ENCODE assay signal across 8 mouse cellular contexts in the genomic region with DNA sequence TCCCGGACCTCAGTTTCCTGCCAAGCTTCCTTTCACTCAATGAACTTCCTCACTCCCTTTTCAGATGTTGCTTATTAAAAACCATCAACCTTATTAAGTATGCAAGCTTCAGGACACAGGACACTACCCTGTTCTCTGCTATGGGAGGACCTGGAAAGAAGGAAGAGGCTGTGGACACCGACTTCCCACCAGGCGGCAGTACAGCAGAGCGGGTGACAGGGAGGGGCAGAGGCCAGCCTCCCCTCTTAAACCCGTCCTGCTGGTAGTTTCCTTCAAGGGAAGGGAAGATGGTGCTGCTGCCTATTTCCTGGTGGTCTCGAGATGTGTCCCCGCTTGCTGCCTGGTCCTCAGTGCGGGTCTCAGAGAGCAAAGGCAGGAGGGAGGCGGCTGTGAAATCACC.
DNase-seq lines count a peak whose midpoint lies in the region; ATAC-seq lines count a peak whose summit lies in the region.

No protein-coding gene starts in this region.

- no peaks in the 10 kb centered on the region for H3K27me3 ChIP-seq in embryonic facial prominence, embryonic 13.5 days
- no peaks in the 10 kb centered on the region for H3K27me3 ChIP-seq in hindbrain, embryonic 11.5 days (ENCODE audit: control insufficient read depth, insufficient read depth, low read length)

- no peak overlapping the region for H3K4me3 ChIP-seq in embryonic facial prominence, embryonic 13.5 days
- no peak overlapping the region for H3K4me3 ChIP-seq in hindbrain, embryonic 11.5 days (ENCODE audit: low read depth, low read length)

- intact Hi-C loops in left cerebral cortex, postnatal 4 days (cut with DNase I): no loop called here
- intact Hi-C loops in left cerebral cortex, postnatal 36 days (cut with DNase I): no loop called here

- DNase-seq in left cerebral cortex, postnatal 4 days: peak; percentile 74
- no peak for DNase-seq in left cerebral cortex, adult 9 months (ENCODE audit: low spot score in 2 of 2)
- peak; percentile 42 for DNase-seq in R1 (ENCODE audit: low read depth, low spot score)
- DNase-seq in hindbrain, embryonic 11.5 days (ENCODE audit: low spot score): peak; percentile 47
- peak; percentile 36 to 51 for DNase-seq in lung, adult 18-20 months
- DNase-seq in spleen, postnatal 4 days (ENCODE audit: low spot score in 2 of 2): peak; percentile 34 to 71
- no peak for DNase-seq in left cerebral cortex, postnatal 36 days (ENCODE audit: low spot score in 2 of 2)

- WGBS in embryonic facial prominence, embryonic 13.5 days: 37% methylated on average over 9 of the region's 9 CpGs
- 43% methylated on average over 9 of the region's 9 CpGs for WGBS in hindbrain, embryonic 11.5 days

- H3K9ac ChIP-seq in embryonic facial prominence, embryonic 13.5 days: peak overlapping the region; percentile 40; the same call in 1 of the 2 replicates
- no peak overlapping the region for H3K9ac ChIP-seq in hindbrain, embryonic 11.5 days (ENCODE audit: low read depth, low read length)

- H3K4me1 ChIP-seq in embryonic facial prominence, embryonic 13.5 days: 0 out of 2 replicates have a peak, but pooled peaks cover 2% of the 10 kb centered on the region
- no peaks in the 10 kb centered on the region for H3K4me1 ChIP-seq in hindbrain, embryonic 11.5 days (replicated peaks; ENCODE audit: control insufficient read depth, insufficient read depth, low read length)

- H3K27ac ChIP-seq in embryonic facial prominence, embryonic 13.5 days: no peak overlapping the region
- no peak overlapping the region for H3K27ac ChIP-seq in hindbrain, embryonic 11.5 days (ENCODE audit: low read depth, low read length)

- peaks cover 47% of the 10 kb centered on the region for H3K36me3 ChIP-seq in embryonic facial prominence, embryonic 13.5 days
- H3K36me3 ChIP-seq in hindbrain, embryonic 11.5 days (ENCODE audit: control insufficient read depth, insufficient read depth, low read length): no peaks in the 10 kb centered on the region

- ATAC-seq in embryonic facial prominence, embryonic 13.5 days (ENCODE audit: insufficient number of reproducible peaks, insufficient read depth, low FRiP score, low TSS enrichment, low read depth): no peak
- no peak for ATAC-seq in hindbrain, embryonic 11.5 days (ENCODE audit: low FRiP score)

- H3K4me2 ChIP-seq in embryonic facial prominence, embryonic 13.5 days: no peak overlapping the region
- H3K4me2 ChIP-seq in hindbrain, embryonic 11.5 days (replicated peaks; ENCODE audit: low read depth, low read length): no peak overlapping the region

- H3K9me3 ChIP-seq in embryonic facial prominence, embryonic 13.5 days: no peaks in the 10 kb centered on the region
- H3K9me3 ChIP-seq in hindbrain, embryonic 11.5 days (ENCODE audit: control insufficient read depth, low read length): no peaks in the 10 kb centered on the region

Comparison
In these comparisons a context has a peak if more than half of its experiments do, and no peak if none do; other contexts are left out.
1. DNase-seq: peak in left cerebral cortex, postnatal 4 days (single experiment), R1 (single experiment), hindbrain, embryonic 11.5 days (single experiment), lung, adult 18-20 months (2 of 2) and spleen, postnatal 4 days (2 of 2); none in left cerebral cortex, adult 9 months (0 of 2) and left cerebral cortex, postnatal 36 days (0 of 2).